Mouse (Mus musculus) layer of hippocampus, adult 2 months (tissue): Measurements from ENCODE around the gene Srd5a2. TPM values are rescaled to one million over a fixed set of nuclear protein-coding genes. Genes with fewer than 3 reads are reported as not detected.
"Not testable (repeated sequence)": the region's sequence is repeated elsewhere in the genome, so short reads cannot be mapped to it uniquely, and the experiment has no call there.

Experiments used
- DNase-seq, 2 experiments: peaks; one replicate each; pipeline ENCODE4 v3.0.0; 2022; ENCODE audit warnings: low spot score in 2 of 2
- H3K27ac ChIP-seq: fragments of 200-600 bp; 2 replicates; pipeline ENCODE4 v1.8.1; 2022
- H3K4me3 ChIP-seq: fragments of 200-600 bp; 2 replicates; pipeline ENCODE4 v1.8.1; 2022; ENCODE audit warnings: mild to moderate bottlenecking
- CTCF ChIP-seq: fragments of 200-600 bp; conservative IDR thresholded peaks from 2 replicates; pipeline ENCODE4 v1.8.1; 2022; ENCODE audit warnings: antibody characterized with exemption, mild to moderate bottlenecking, moderate library complexity
- long read RNA-seq, 2 experiments: library from polyadenylated mRNA; stranded (forward); transcript quantifications; one replicate each; pipeline ENCODE4 v2.0.0; 2021; ENCODE audit warnings: borderline mapping rate in 2 of 2
- total RNA-seq, 2 experiments: library from RNA; stranded (reverse); gene quantifications; 2 replicates each; pipeline ENCODE4 v1.2.3; 2021

Gene Srd5a2
- not detected for total RNA-seq
- long read RNA-seq, experiment 1 = 0 reads
- long read RNA-seq, experiment 2 = 0 reads

GRCm38 (mm10) chr17:74047210-74048082 is at the start of gene Srd5a2:
Srd5a2 (minus strand) TSS chr17:74047916.
- H3K4me3 ChIP-seq = no peak within 1 kb of the TSS
- no peak for TF ChIP-seq CTCF
- H3K27ac ChIP-seq = no peak within 1 kb of the TSS
- DNase-seq = no peak

- Histone ChIP-seq H3K4me3 (no peak overlapping the region), H3K27ac (no peak overlapping the region)
- TF ChIP-seq CTCF = no peak
- DNase-seq = no peak
These were observed 41.4 kb upstream of the Srd5a2 start for GRCm38 (mm10) chr17:74088886-74089678.

- Histone ChIP-seq H3K27ac (no peak overlapping the region), H3K4me3 (no peak overlapping the region)
- no peak for TF ChIP-seq CTCF
- no peak for DNase-seq
These were observed 40.3 kb upstream of the Srd5a2 start for GRCm38 (mm10) chr17:74088016-74088415.

- H3K4me3 ChIP-seq = no peak overlapping the region
- TF ChIP-seq CTCF = peak; percentile 26; the same call in 1 of the 2 replicates
- no peak for DNase-seq
- no peak overlapping the region for H3K27ac ChIP-seq
These were observed 35.7 kb upstream of the Srd5a2 start for GRCm38 (mm10) chr17:74083370-74083769.

- Histone ChIP-seq H3K27ac (no peak overlapping the region), H3K4me3 (no peak overlapping the region)
- no peak for TF ChIP-seq CTCF
- no peak for DNase-seq
These were observed 32.4 kb upstream of the Srd5a2 start for GRCm38 (mm10) chr17:74080076-74080615.

- Histone ChIP-seq H3K27ac (no peak overlapping the region), H3K4me3 (no peak overlapping the region)
- no peak for TF ChIP-seq CTCF
- no peak for DNase-seq
These were observed 31.2 kb upstream of the Srd5a2 start for GRCm38 (mm10) chr17:74078776-74079495.

GRCm38 (mm10) chr17:74073067-74073466 is 25.4 kb upstream of the Srd5a2 start:
- not testable (repeated sequence) for DNase-seq, H3K27ac ChIP-seq

GRCm38 (mm10) chr17:74062763-74063162 is 15.0 kb upstream of the Srd5a2 start:
- H3K4me3 ChIP-seq, DNase-seq, H3K27ac ChIP-seq: not testable (repeated sequence)

More at GRCm38 (mm10) chr17:74073067-74073466, 25.4 kb upstream of the Srd5a2 start:
- H3K4me3 ChIP-seq = not testable (repeated sequence)

- no peak for TF ChIP-seq CTCF
- H3K4me3 ChIP-seq = no peak overlapping the region
These were observed 607 bp upstream of the Srd5a2 start for GRCm38 (mm10) chr17:74048229-74048816.

GRCm38 (mm10) chr17:74043754-74044153 is 4.0 kb downstream of the Srd5a2 start:
- H3K4me3 ChIP-seq = no peak overlapping the region
- no peak for TF ChIP-seq CTCF
- peak; percentile 18 to 31 for DNase-seq
- no peak overlapping the region for H3K27ac ChIP-seq

More at GRCm38 (mm10) chr17:74048229-74048816, 607 bp upstream of the Srd5a2 start:
- DNase-seq = no peak
- H3K27ac ChIP-seq = no peak overlapping the region

GRCm38 (mm10) chr17:74020526-74021203 is 27.1 kb downstream of the Srd5a2 start:
- peak; percentile 99 for TF ChIP-seq CTCF
- peak; percentile 81 to 91 for DNase-seq
- H3K27ac ChIP-seq = no peak overlapping the region
- peak overlapping the region; percentile 10; the same call in 1 of the 2 replicates for H3K4me3 ChIP-seq
